Mouse (Mus musculus): ENCODE measurements around the gene Tenm2. TPM values are rescaled to one million over a fixed set of nuclear protein-coding genes. Genes with fewer than 3 reads are reported as not detected.

Tenm2 gene
- total RNA-seq, 4 experiments from 2014 or later = 143 to 181 (median 156) TPM

- no peak for DNase-seq (ENCODE audit: low spot score in 2 of 2)
Observed at GRCm38 (mm10) chr11:36365067-36365466, 870.7 kb downstream of the Tenm2 start.

DNA sequence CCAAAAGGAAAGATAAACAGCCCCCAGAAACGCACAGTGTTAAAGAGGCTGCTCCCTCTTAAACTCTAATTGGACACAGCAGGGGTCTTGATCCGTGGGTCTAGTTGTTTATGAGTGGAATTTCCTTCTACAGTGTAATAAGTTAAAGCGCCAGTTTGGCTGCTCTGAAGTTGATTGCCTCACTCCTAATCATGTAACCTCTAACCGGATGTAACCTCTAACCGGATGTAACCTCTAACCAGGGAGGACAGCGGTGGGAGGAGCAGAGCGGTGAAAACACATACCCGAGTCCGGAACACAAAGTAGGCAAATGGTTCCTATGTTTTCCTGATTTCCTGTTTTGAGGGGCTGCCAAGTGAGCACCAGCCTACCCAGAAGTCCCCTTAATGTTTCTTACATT lies 871.3 kb downstream of the Tenm2 start:
- DNase-seq (ENCODE audit: low spot score in 2 of 2) = no peak

- DNase-seq (ENCODE audit: low spot score in 2 of 2) = peak; percentile 40 to 74
Observed at GRCm38 (mm10) chr11:36362514-36362913, 873.2 kb downstream of the Tenm2 start.

- no peak for DNase-seq (ENCODE audit: low spot score in 2 of 2)
Observed at GRCm38 (mm10) chr11:36353252-36353651, 882.5 kb downstream of the Tenm2 start.

- no peak for DNase-seq (ENCODE audit: low spot score in 2 of 2)
Observed at GRCm38 (mm10) chr11:36351752-36352151, 884.0 kb downstream of the Tenm2 start.

- no peak for DNase-seq (ENCODE audit: low spot score in 2 of 2)
Observed at GRCm38 (mm10) chr11:36351341-36351740, 884.4 kb downstream of the Tenm2 start.

- DNase-seq (ENCODE audit: low spot score in 2 of 2) = no peak
Observed at GRCm38 (mm10) chr11:36350264-36350663, 885.5 kb downstream of the Tenm2 start.

DNA sequence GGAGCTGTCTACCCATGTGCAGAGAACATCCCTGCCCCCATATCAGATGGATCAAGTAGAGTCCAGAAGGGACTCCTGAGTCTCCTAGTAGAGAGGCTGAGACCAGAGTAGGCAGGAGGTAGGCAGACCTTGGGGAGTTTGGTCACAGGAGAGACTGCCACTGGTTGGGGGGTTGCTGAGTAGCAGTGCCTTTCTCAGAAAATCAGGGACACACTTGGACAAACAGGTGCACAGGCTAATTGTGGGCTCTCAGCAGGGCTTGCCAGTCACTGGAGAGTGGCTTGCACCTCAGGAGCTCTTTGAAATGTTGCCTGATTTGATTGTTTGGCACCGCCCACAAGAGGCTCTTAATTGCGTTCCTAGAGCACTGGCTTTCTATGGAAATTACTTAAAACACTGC lies 885.9 kb downstream of the Tenm2 start:
- DNase-seq (ENCODE audit: low spot score in 2 of 2) = no peak

GRCm38 (mm10) chr11:36341799-36342198 lies 894.0 kb downstream of the Tenm2 start:
- peak; percentile 64 to 67 for DNase-seq (ENCODE audit: low spot score in 2 of 2)

- no peak for DNase-seq (ENCODE audit: low spot score in 2 of 2)
Observed at GRCm38 (mm10) chr11:36338424-36338823, 897.3 kb downstream of the Tenm2 start.

DNA sequence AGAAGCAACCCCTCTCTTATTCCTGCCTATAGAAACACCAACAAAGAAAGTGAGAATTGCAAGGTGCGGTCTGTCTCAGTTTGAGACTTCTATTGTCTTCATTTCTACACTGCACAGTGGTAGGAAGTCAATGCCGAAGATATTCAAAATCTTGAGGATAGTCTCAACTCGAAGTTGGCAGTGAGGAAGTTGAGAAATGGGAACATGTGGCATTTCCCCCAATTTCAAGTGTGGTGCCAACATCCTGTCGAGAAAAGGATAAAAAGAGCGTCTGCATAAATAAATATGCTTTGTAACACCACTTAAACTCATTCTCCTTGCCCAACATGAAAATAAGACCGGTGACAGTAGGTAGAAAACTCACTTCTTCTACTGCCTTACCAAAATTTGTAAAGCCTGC lies 898.7 kb downstream of the Tenm2 start:
- no peak for DNase-seq (ENCODE audit: low spot score in 2 of 2)

DNA sequence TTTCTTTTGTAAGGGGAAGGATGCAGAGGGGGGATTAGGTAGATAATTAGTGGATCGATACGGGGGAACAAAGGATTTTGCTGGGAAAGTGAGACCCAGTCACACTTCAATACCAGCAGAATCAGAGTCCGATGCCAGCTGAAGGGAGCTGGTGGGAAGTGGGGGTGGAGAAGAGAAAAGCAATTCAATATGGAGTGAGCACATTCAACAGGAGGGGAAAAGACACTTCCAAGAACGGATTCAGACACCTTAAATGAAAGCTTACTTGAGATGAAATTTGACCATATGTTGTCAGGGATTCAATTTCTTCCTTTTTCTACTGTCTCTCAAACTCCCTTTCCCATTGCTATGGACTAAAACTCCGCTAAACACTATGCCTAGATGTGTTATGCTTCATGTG lies 900.6 kb downstream of the Tenm2 start:
- DNase-seq (ENCODE audit: low spot score in 2 of 2) = no peak

GRCm38 (mm10) chr11:36334100-36334735 lies 901.5 kb downstream of the Tenm2 start:
- DNase-seq (ENCODE audit: low spot score in 2 of 2) = no peak

- no peak for DNase-seq (ENCODE audit: low spot score in 2 of 2)
Observed at GRCm38 (mm10) chr11:36332222-36332621, 903.5 kb downstream of the Tenm2 start.

- DNase-seq (ENCODE audit: low spot score in 2 of 2) = no peak
Observed at GRCm38 (mm10) chr11:36331408-36332178, 904.2 kb downstream of the Tenm2 start.

GRCm38 (mm10) chr11:36327243-36327642 lies 908.5 kb downstream of the Tenm2 start:
- DNase-seq (ENCODE audit: low spot score in 2 of 2) = no peak

DNA sequence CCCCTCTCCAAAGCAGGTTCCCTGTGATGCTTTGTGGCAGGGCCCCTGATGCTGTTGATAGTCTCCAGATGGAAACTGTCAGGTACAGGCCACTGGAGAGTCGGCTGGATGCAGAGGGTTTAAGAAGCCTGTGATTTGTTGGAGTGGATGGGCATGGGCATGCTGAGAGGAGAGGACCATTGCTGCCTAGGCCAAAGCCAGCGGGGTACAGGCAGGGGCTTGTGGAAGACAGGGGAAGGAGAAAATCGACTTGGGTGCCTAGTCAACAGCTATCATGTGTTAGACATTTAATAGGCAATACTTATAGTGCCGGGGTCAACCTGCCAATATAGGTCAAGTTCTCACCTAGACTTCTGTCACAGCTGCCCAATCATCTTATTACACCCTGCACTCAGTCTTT lies 926.4 kb downstream of the Tenm2 start:
- no peak for DNase-seq (ENCODE audit: low spot score in 2 of 2)

DNA sequence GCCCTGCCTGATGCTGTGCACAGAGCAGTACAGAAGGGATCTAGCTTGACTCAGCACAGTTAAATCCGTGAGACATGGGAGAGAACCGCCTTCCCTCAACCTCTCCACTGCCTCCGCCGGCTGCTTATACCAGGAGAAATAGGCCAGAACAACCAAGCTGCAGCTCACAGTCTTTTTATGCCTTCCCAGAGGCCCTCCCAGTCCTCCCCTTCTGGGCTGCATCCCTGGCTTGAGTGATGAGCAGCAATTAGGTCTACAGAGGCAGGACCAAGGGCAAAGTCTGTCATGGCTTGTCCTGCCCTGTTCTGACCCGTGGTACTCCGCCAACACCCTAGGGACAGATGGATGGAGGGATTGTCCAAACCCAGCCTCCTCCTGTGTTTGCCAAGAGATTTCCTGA lies 928.5 kb downstream of the Tenm2 start:
- peak in 1 of 2 experiments; percentile 48 for DNase-seq (ENCODE audit: low spot score in 2 of 2)

DNA sequence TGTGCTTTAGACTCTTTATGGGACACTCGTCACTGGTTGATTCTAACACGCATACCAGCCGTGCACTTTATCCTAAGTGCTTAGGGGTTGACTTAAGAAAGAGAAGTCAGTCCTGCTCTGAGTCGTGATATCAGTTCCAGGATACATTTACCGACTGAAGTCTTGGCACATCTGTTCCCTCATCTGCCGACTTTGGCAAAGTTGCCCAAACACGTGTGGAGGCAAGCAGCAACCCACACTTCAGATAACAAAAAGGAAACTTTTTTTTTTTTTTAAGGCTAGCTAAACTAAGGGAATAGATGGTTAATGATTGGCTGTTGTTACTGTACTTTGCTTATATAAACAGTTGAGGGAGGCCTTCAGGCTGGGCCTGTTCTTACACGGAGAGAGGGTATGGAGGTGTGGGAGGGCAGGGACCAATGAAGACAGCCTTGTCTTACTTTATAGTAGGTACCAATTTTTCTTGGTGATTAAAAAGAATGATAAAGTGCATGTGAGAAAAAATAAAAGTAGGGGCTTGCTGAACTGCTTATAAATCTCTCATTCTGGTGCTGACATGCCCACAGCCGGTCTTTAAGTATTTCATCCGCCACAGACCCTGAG lies 930.3 kb downstream of the Tenm2 start:
- DNase-seq (ENCODE audit: low spot score in 2 of 2) = no peak

- DNase-seq (ENCODE audit: low spot score in 2 of 2) = no peak
Observed at GRCm38 (mm10) chr11:36302913-36303371, 932.8 kb downstream of the Tenm2 start.

DNA sequence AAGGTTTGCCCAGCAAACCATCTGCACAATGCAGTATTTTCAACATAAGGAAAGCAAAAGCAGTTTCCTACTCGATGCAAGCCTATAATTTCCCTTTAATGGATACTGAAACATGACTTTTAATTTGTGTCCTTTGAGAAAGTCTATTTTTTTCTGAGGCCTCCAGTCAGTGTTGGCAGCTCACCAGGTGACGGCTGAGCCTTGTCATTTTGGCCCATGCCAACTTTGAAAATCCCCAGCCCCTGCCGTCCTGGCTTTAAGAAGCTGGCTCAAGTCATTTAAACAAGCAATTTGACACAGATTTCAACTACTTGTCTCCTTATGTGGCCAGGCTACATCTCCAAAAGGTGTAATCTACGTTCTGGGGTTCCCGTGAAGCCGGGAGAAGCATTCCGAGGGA lies 933.7 kb downstream of the Tenm2 start:
- no peak for DNase-seq (ENCODE audit: low spot score in 2 of 2)

DNA sequence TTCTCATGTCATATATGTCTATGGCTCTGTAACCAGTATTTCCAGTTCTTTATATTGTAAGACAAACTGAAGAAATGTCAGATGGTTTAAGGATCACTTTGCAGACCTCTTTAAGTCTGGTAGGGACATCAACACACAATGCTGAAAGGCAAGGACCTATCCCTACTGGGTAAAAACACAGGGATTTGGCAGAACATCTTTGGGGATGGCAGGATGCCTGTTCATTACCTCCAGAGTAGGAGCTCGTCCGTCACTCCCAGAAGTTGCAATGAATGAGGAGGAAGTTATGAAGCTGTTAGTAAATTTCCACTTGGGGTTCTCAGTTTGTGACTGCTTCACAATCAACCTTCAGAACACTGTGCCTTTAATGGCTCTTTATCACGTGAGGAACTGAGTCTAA lies 939.2 kb downstream of the Tenm2 start:
- peak in 1 of 2 experiments; percentile 59 for DNase-seq (ENCODE audit: low spot score in 2 of 2)

All from layer of hippocampus, adult 8-10 months (tissue).